Mouse (Mus musculus): ENCODE results near the gene Urm1. TPM values are rescaled to one million over a fixed set of nuclear protein-coding genes. Genes with fewer than 3 reads are reported as not detected.
A peak's percentile ranks its signal among the peaks of the same experiment; 100 is the strongest.

Urm1 gene
- total RNA-seq, 2 experiments from 2014 or later = 31.8 to 32.4 TPM

GRCm38 (mm10) chr2:29826926-29827708 is 7.2 kb downstream of the Urm1 start:
- intact Hi-C loops (cut with DNase I) = no loop called here
- DNase-seq (ENCODE audit: low spot score) = peak; percentile 93

DNA sequence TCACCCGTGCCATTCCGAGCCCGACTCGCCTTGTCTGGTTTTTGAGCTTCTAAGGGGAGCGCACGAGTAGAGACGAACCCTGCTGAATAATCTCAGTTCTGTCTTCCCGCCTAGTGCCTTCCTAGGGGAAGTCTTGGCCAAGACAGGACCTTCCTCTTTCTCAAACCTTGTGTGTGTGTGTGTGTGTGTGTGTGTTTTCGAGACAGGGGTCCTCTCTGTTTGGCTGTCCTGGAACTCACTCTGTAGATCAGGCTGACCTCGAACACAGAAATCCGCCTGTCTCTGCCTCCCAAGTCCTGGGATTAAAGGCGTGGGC is 7.8 kb downstream of the Urm1 start:
- no peak for DNase-seq (ENCODE audit: low spot score)
- intact Hi-C loops (cut with DNase I) = no loop called here

DNA sequence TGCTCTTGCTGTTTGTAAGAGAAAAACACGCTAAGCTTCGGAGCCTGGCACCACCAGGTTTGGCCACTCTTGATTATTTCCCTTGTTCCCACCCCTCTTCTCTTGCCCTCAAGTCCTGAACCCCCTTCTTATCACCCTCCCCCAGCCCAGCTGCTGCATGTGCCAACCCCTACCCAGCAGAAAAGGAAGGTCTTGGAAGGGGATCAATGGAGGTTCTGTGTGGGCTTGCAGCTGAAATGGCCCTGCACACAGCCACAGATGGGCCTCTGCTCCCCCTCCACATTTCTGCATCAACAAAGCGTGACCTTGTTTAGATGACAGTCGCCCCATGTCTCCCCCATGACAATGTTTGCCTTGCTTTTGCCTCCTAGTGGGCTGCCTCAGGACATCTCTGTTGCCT is 11.2 kb downstream of the Urm1 start:
- no peak for DNase-seq (ENCODE audit: low spot score)
- intact Hi-C loops (cut with DNase I) = no loop called here

DNA sequence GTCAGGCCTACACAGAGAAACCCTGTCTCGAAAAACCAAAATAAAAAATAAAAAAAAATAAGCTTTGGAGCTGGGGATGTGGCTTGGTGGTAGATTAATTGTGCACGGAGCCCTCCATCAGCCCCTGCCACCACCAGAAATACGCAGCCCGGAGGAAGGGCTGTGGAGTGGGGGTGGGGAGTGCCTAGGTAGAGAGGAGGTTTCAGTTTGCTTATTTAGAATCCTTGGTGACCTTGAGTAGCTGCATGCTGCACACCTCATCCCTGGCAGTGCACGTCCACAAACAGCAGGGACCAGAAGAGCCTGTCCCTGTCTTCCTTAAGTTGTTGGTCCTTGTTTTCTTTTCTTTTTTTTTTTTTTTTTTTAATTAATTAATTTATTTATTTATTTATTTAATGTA is 13.9 kb downstream of the Urm1 start:
- intact Hi-C loops (cut with DNase I) = no loop called here
- no peak for DNase-seq (ENCODE audit: low spot score)

- no peak for DNase-seq (ENCODE audit: low spot score)
- intact Hi-C loops (cut with DNase I) = no loop called here
These were observed 15.6 kb downstream of the Urm1 start for GRCm38 (mm10) chr2:29835391-29835899.

- intact Hi-C loops (cut with DNase I) = no loop called here
- DNase-seq (ENCODE audit: low spot score) = no peak
These were observed 19.6 kb downstream of the Urm1 start for GRCm38 (mm10) chr2:29839460-29839859.

DNA sequence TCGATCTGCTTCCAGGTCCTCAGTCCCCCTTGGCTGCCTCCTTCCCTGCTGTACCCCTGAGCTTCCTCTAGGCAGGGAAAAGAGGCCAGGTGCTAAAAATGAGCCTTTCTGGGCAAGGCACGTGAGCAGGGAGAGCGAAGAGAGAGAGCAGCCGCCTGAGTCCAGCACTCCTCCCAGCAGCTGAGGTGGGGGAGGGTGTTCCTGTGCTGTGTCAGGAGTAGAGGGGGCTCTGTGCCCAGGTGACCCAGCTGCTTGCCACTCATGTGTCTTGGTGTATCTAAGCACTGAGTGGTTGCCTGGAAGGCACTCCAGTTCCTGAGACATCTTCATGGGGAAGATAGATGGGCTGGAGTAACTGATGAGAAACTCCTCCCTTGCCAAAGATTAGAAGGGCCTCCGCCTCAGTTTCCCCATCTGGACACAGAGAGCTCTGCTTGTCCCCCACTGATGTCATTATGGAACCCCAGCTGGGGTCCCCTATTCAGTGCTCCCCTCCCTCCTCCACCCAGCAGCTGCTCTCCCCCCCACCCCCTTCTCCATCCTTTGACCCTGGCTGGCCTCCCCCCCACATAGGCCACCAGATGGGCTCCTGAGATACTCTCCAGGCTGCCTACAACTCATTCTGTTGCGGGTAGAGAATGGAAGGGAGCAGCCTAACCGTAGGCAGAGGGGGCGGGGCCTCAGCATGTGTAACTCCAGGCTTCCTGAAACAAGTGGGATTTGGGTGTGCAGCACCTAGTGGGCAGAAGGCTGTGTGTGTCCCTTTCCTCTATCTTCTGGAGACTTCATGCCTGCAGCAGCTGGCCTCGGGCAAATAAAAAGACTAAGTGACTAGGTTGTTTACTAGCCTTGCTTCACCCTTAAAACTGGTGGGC is 23.6 kb downstream of the Urm1 start:
- no peak for DNase-seq (ENCODE audit: low spot score)

GRCm38 (mm10) chr2:29844115-29844514 is 24.2 kb downstream of the Urm1 start:
- DNase-seq (ENCODE audit: low spot score) = no peak
- intact Hi-C loops (cut with DNase I) = no loop called here

More for the DNA sequence above, 23.6 kb downstream of the Urm1 start:
- intact Hi-C loops (cut with DNase I) = no loop called here

GRCm38 (mm10) chr2:29844661-29845060 is 24.8 kb downstream of the Urm1 start:
- intact Hi-C loops (cut with DNase I) = no loop called here
- no peak for DNase-seq (ENCODE audit: low spot score)

GRCm38 (mm10) chr2:29845636-29846035 is 25.8 kb downstream of the Urm1 start:
- intact Hi-C loops (cut with DNase I) = no loop called here

DNA sequence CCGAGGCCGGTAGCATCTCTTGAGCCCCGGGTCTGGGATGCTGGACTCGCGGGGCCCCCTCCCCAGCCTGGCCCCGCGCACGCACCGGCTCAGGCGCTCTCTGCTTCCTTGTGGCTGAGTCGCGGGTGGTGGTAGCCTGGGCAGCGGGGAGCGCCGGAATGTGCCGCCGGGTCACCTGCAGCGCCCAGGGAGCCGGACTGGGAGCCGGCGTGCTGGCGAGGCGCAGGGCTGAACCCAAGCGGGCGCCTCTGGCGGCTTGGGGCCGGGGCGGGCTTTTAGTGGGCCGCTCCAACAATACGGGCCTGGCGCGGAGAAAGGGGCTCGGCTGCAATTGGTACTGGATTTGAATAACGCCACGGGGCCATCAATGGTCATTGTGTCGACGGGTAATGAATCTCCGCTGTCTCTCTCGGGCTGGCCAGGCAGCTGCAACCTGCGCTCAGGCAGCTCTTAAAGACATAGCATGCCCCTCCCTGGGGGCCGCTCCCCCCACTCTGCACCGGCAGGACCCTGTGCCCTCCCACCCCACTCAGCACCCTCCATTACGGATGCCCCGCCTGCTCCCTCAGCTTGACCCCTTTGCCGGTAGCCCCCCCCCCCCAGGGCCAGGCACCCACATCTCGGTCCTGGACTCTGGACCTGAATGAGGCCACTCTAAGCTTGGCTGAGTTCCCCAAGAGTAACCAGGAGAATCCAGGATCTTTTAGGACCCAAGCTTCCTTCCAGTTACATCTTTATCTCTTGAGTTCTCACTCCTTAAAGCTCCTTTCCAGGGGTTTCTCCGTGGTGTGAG is 26.4 kb downstream of the Urm1 start:
- no peak for DNase-seq (ENCODE audit: low spot score)
- intact Hi-C loops (cut with DNase I) = no loop called here

More at GRCm38 (mm10) chr2:29845636-29846035, 25.8 kb downstream of the Urm1 start:
- no peak for DNase-seq (ENCODE audit: low spot score)

DNA sequence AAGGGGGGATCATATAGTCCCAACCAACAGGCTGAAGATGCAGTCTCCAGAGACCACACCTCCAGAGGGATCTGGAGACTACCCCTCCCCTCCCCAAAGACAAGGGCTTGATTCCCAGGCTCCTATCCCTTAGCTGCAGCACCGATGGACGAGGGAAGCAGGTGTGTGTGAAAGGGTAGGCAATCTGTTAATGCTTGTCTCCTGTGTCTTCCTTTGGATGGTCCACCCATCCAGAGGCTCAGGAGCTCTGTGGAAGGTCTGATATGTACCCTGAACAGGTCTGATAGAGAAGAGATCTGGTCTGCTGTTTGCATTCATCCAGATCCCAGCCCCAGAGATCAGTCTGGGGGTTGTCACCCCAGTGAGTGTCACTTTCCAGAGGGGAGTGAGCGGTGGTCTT is 27.0 kb downstream of the Urm1 start:
- intact Hi-C loops (cut with DNase I) = no loop called here
- DNase-seq (ENCODE audit: low spot score) = no peak

DNA sequence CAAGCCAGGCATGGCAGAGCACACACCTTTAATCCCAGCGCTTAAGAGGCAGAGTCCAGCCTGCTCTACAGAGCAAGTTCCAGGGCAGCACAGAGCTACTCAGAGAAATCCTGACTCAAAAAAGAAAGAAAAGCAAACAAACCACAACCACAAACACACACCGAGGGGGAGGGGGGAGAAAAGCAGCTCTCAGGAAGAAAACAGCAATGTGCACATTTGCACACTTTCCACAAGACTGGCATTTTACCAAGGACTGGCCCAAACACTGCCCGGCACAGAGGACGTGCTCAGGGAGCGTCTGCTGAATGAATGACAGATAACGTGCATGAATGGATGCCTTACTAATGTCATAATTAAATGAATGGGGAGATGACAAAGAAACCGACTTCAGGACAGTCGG is 29.2 kb downstream of the Urm1 start:
- intact Hi-C loops (cut with DNase I) = no loop called here
- DNase-seq (ENCODE audit: low spot score) = no peak

GRCm38 (mm10) chr2:29849841-29850480 is 30.1 kb downstream of the Urm1 start:
- DNase-seq (ENCODE audit: low spot score) = no peak
- intact Hi-C loops (cut with DNase I) = no loop called here

GRCm38 (mm10) chr2:29852957-29853485 is 33.1 kb downstream of the Urm1 start:
- intact Hi-C loops (cut with DNase I) = no loop called here
- DNase-seq (ENCODE audit: low spot score) = no peak

- intact Hi-C loops (cut with DNase I) = no loop called here
These were observed 33.9 kb downstream of the Urm1 start for GRCm38 (mm10) chr2:29853736-29854135.

GRCm38 (mm10) chr2:29855585-29856210 is 35.8 kb downstream of the Urm1 start:
- DNase-seq (ENCODE audit: low spot score) = no peak
- intact Hi-C loops (cut with DNase I) = loop anchor here (5.0 kb wide), 1 partner anchor 88 kb away; no protein-coding TSS in a partner anchor

More at GRCm38 (mm10) chr2:29853736-29854135, 33.9 kb downstream of the Urm1 start:
- DNase-seq (ENCODE audit: low spot score) = no peak

DNA sequence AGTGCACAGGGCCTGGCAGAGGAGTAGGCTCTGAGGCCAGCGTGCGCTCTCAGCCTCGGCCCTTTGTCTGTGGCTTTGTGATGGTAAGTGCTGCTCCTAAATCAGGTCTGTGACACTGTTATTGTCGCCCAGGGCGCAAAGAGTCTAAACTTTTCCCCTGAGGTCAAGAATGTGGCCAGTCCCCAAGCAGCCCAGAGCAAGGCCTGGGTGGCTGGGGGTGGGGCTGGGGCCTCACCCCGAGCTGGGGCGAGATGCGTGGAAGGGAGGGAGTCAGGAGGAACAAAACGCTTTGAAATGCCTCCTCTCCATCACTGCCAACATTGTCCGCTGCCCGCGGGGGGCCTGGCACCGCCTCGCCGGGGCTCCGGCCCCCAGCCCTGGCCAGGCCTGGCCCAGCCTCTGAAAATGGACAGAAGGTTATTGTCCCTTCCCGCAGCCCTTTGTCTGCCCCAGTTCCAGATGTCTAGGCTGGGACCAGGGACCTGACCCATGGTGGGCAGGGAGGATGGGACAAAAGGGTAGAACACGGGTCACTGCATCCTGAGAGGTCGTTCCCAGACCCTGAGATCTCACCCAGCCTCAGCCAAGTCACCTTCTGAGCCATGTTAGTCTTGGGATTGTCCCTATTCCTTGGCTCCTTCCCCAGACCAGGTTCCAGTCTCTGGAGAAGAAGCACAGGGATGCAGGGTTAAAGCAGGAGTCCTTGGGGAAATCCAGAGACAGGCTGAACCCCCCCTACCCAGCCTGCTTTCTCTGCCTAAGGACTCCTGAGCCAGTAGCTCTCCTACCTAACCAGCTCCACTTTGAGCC is 36.8 kb downstream of the Urm1 start:
- no peak for DNase-seq (ENCODE audit: low spot score)
- intact Hi-C loops (cut with DNase I) = loop anchor here (5.0 kb wide), 1 partner anchor 89 kb away; no protein-coding TSS in a partner anchor
